Mouse (Mus musculus) gonadal fat pad, adult 2 months (tissue): ENCODE data around the gene Mcm6. TPM values are rescaled to one million over a fixed set of nuclear protein-coding genes. Genes with fewer than 3 reads are reported as not detected.

ENCODE experiments used
- DNase-seq: peaks from one replicate; pipeline ENCODE4 v3.0.0-alpha.2; 2012; ENCODE audit warnings: low read depth
- polyA plus RNA-seq: library from polyadenylated mRNA; depleted of rRNA; stranded (reverse); fragments of >200 nt; gene quantifications from 2 replicates; pipeline ENCODE4 v1.2.3, GENCODE M21; 2012; rRNA removed

Gene Mcm6
- polyA plus RNA-seq = 5.1 and 9.0 TPM in 2 replicates

DNA sequence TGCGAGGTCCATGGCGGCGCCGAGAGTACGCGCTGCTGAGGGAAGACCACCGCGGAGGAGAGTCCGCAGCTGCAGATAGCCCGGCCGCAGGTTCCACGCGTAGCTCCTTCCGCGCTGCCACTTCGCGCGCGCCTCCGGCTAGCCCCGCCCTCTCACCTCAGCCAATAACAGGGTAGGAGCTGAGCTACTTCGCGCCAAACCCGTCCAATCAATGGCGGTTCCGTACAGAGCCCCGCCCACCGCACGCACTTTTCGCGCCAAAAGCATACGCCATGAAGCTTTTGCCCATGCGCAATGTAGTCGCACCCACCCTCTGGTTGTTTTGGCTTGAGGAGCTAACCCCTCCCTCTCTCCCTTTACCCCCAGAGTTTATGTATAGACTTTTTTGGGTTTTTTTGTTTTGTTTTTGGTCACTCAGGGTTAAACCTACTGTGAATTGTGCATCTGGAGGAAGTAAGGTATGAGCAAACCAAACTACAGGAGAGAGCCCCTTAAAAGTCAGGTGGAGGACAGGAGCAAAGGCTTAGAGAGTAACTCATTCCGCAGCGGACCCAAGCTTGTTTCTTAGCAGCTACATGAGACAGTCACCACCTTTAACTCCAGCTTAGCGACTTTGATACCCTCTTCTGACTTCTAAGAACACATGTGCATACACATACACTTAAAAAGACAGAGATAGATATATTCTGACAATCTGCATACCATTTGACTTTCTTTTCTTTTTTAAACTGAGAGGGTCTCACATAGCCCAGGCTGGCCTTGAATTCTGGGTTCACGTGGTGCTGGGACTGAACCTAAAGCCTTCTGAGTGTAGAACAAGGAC lies at the start of gene Mcm6:
Gene Mcm6, minus strand, starts transcription at position 111 of the 823 bp plus-strand sequence.
- peak; percentile 36 for DNase-seq

DNA sequence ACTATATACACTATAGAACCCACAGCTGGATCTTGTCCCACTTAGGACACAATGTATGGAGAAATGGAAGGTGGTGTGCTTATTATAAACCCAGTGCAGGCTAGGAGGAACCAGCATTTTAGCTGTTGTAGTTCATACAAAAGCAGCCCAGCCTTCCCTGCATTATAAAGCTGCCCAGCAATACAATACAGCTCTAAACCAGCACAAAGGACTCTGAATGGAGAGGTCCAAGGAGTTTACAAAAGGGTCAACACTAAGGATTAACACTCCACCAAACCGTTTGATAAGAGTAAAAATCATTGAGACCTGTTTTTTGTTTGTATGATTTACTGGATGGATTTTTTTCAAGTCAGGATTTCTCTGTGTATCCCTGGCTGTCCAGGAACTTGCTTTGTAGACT lies 47.4 kb upstream of the Mcm6 start:
- no peak for DNase-seq

DNA sequence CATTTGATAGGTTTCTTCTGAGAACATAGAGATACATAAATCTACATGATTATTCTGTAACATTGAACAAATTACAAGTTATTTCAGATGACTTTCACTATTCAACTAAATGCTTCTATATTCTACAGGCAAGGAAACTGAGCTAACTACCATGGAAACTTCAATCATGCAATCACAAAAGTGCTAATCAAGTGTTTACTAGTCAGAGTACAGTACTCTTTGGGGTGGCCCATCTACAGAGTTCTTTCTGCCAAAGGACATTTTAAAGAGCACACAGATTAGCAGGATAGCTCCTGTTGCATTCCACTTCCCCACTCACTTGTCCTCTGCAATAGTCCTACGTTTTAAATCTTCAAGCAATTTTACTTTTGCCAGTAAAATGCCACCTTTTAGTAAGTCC lies 46.2 kb upstream of the Mcm6 start:
- DNase-seq = no peak

GRCm38 (mm10) chr1:128405041-128405481 lies 45.6 kb upstream of the Mcm6 start:
- DNase-seq = no peak

DNA sequence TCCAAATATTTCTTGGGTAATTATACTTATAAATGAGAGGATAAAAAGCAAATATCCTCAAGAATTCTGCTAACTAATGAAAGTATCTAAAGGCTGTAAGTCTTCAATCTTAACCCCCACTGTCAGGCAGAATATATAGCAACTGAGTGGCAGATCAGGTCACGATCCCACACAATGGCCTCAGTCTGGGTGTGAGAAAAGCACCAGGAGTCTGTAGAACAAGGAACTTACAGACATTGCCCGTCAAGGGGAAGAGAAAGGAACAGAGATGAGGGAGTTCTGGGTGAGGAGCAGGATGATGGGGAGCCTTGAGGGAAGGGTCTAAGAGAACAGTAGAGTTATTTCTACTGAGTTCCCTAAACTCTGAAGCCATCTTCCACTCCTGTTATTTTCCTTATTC lies 41.5 kb upstream of the Mcm6 start:
- DNase-seq = no peak

DNA sequence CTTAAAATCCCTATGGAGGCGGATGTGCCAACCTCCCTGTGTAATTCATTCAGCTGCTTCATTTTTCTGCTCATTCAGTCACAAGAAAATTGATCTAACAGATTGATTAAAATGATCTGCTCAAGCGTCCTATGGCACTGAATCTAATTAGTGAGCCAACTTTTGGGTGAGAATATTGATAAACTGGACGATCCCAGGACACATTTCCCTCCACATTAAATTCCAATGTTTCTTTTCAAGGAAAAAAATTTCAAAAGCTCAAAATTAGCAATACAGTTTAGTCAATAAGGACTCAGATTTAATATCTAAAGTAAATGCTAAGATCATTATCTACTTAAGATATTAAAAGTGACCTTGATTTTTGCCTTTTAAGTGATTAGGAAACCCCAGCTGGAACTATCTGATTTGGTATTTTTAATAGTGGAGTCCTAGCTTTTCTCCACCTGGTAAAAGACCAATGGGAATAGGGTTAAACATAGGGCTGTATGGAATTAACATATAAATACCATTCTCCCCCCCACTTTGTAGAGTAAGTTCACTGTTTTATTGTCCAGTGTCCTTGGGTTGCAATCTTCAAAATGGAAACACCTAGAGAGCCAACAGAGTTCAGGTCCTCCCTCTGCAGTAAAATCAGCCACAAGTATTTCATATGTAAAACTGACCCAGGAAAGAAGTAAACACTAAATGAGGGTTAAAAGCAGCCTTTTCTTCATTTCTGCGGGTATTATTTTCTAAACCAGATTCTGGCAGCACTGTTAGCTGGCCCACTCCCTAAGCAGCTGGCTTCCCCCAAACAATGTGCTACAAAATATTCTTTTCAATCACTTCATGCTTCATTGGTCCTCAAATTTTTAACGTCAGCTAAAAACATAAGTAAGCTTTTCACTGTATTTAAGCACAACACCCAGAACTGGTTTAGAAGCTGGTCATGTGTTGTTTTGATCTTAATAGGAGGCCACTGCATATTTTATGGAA lies 40.8 kb upstream of the Mcm6 start:
- no peak for DNase-seq

- DNase-seq = no peak
These were observed 39.4 kb upstream of the Mcm6 start for GRCm38 (mm10) chr1:128398738-128399445.

DNA sequence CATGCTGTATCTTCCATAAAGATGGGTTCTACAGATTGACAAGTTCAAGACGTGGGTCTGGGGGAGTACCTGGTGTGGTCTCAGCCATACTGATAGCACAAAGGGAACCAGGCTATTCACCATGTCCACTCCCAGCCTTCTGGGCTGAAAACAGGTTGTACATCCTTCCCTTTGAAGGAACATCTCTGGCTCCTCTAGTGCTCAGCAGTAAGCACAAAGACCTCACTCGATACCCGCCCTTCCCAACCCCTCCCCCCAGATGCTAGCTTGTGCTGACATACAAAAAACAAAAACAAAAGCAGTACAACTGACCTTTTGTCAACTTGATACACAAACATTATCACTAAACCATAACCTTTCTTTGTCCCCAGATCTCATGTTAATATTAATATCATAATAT lies 35.2 kb upstream of the Mcm6 start:
- DNase-seq = no peak

DNA sequence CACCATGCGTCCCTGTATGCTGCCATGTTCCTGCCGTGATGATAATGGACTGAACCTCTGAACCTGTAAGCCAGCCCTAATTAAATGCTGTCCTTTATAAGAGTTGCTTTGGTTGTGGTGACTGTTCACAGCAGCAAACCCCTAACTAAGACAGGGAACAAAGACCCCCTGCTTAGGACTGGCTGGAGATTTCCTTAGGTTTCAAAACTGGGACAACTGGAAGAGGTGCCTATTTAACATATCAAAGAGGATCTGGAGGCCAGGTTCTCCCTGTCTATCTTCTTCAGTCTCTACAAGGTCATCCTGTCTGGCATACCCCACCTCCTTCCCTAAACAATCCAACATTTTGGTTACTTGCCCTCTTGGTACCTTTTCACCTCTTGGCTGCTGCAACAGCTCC lies 32.9 kb upstream of the Mcm6 start:
- DNase-seq = no peak

- DNase-seq = no peak
These were observed 27.0 kb upstream of the Mcm6 start for GRCm38 (mm10) chr1:128386487-128386886.

DNA sequence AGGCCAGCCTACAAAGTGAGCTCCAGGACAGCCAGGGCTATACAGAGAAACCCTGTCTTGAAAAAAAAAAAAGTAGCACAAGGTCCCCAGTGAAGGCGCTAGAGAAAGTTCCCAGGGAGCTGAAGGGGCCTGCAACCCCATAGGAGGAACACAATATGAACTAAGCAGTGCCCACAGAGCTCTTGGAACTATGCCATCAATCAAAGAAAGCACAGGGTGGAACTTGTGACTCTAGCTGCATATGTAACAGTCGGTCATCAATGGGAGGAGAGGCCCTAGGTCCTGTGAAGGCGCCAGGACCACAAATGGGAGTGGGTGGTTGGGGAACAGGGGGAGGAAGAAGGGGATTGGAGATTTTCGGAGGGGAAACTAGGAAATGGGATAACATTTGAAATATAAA lies 17.4 kb upstream of the Mcm6 start:
- no peak for DNase-seq

DNA sequence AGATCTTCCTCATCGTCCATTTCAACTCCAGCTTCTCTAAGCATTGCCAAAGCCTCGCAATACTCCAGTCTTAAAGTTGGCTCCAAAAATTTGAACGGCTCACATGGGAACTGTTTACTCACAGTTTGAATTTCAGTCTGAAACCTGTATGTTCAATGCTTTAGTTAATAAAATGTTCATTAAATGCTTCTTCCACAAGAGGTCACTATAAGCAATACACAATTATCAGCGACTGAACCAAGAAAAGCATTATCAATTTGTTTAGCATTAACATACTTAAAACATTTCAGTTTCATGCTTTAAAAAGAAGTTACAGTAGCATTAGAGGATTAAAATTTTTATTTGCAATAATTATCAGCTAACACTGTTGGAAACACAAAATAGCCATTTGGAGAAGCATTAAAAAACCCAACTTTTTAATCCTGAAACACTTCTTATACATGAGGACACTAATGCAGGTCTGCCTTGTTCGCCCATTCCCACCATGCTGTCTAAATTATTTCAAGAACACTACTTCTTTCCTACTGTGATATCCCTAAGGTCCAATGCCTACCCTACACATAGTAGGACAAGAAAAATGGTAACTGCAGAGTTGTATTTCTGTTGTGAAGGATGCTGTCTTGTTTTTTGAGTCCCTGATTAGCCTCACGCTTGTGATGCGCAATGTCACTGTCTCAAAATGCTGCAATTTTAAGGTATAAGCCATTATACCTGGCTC lies 12.8 kb upstream of the Mcm6 start:
- no peak for DNase-seq

DNA sequence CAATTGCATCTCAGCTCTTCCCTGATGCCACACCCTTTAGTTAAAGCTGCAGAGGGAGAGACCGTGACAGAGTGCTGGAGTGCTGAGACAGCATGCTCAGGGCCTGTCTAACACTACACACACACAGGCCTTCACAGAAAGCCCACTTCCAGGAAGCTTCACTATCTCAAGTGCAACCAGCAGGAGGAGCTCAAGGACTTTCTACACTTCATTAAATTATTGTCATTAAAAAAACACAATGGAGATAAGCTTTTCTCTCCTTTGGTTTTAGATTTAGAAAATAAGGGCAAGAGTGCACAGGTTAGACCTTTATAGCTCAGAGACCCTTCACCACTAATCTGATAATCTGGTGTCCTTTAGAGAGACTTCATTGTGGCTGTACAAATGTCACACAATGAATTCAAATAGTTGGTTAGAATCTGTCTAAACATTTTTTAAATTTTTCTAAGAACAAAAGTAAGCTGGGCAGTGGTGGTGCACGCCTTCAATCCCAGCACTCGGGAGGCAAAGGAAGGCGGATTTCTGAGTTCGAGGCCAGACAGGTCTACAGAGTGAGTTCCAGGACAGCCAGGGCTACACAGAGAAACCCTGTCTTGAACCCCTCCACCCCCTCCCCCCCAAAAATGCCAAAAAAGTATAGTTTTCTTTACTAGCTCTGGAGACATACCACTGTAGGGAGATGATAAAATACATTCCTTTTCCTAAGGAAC lies 9.4 kb upstream of the Mcm6 start:
- DNase-seq = no peak

DNA sequence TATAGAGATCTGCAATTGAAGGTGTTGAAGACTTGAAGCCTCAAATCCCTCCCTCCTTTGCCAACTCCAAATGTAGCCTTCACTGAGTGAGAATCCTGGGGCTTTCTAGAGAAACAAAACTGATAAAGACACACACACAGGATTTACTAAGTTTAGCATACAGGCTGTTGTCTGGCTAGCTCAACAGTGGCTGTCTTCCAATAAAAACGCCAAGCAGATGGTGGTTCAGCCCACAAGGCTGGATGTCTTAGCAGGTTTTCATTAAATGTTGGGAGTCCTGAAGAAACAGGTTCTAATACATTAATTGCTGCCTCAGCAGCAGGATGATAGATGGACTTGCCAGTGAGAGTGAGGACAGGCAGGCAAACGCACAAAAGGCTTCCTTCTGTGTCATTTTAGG lies 1.1 kb upstream of the Mcm6 start:
- DNase-seq = no peak

DNA sequence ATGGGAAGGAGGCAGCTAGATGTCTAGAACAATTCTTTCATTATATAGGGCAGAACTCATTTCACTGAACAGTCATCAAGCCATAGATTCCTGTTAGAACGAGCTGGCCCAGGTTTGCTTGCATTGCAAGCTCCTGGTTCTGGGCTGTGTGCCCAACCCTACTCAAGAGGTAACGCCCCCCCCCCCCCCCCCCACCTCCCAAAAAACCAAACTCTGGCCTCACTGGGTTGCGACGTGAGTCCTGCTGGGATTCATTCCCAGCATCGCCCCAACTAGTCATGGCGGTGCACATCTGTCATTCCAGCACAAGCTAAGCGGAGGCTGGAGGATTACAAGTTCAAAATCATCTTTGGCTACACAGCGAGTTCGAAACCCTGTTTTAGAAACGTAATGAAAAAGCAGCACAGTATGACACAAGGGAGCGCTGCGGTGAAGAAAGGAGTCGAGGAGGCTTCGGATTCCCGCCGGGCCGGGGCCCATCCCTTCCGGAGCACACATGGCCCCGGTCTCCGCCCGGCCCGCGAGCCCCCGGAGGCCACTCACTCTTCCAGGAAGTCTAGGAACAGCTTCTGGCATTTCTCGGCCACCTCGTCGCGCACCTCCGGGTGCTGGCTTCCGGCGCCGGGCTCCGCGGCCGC lies 429 bp downstream of the Mcm6 start:
- DNase-seq = no peak

- no peak for DNase-seq
These were observed 1.2 kb downstream of the Mcm6 start for GRCm38 (mm10) chr1:128358276-128358675.

DNA sequence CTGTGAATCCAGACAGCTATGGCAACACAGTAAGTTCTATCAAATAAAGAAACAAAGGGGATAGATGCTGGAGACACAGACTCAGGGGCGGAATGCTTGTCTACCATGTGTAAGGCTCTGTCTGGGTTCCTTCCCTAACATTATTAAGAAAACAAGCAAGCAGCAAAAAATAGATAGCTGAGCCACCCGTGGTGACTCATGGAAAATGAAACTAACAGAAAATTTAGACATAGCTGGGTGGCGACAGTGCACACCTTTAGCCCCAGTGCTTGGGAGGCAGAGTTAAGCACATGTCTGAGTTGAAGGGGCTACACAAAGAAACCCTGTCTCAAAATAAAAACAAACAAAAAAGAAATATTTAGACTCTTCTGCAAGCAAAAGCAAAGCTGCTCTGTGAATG lies 2.0 kb downstream of the Mcm6 start:
- no peak for DNase-seq

- no peak for DNase-seq
These were observed 6.4 kb downstream of the Mcm6 start for GRCm38 (mm10) chr1:128353092-128353491.

GRCm38 (mm10) chr1:128344232-128344631 lies 15.2 kb downstream of the Mcm6 start:
- no peak for DNase-seq

DNA sequence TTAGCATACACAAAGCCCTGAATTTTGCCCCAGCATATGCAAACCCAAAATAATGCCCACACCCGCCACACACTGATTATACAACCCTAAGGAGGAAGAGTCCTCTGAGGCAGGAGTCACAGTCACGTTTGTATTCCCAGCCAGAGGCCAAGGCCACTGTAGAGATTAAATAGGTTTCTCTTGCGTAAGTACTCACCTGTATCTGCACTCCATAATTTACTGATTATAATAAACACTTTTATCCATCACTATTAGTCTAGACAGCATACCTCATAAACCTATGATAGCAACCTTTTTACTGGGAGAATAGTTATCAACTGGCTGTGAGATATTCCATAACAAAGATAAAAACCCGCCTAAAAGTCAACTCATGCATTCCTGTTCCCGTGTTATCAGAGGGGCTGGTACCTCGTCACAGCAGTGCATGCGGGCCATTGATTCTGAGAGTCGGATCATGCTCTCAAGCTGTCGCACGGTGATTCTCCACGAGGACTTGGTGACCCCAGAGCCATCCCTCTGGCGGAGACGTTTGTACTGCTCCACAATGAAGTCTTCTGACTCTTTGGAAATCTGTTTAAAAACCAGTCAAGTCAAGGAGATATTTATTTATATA lies 21.6 kb downstream of the Mcm6 start:
- DNase-seq = no peak
